Mouse (Mus musculus) olfactory bulb, adult 2 months (tissue): ENCODE measurements around the gene Hes2.

Experiments used
- CTCF ChIP-seq: fragments of 200-500 bp; IDR thresholded peaks from 2 replicates; pipeline ENCODE4 v1.5.1; 2012; ENCODE audit warnings: low read depth, mild to moderate bottlenecking, low read length, moderate library complexity; ENCODE audit not compliant: insufficient read depth
- POLR2A ChIP-seq: fragments of 200-500 bp; IDR thresholded peaks from 2 replicates; pipeline ENCODE4 v1.6.1; 2012; ENCODE audit warnings: mild to moderate bottlenecking, low read depth, low read length, moderate library complexity; ENCODE audit not compliant: insufficient read depth

DNA sequence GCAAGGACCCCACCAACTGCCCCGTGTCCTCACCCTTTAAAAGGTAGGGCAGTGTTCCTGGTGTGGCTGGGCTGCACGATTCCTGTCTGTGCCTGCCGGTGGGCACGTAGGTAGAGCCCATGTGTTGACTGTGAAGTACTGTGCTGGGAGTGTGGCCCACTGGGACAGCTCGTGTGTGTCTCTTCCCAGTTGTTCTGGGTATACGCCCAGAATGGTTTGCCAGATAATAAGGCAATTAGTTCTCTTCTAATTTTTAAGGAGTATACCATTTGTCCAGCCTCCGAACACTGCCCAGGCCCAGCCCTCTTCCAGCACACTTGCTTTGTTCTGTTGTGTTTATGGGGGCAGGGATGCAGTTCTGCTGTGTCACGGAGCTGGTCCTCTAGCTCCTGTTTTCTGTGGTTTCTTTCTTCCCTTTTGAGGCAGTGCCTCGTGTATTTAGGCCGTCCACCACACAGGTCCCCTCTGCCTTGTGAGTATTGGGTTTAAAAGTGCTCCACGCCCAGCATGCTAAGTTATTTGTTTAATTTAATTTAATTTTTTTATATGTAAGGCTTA, 31.5 kb downstream of the Hes2 start:
- no peak for TF ChIP-seq CTCF
- TF ChIP-seq POLR2A, result no peak
